Mouse (Mus musculus): ENCODE results near the gene Tmem9b.

Gene Tmem9b

DNA sequence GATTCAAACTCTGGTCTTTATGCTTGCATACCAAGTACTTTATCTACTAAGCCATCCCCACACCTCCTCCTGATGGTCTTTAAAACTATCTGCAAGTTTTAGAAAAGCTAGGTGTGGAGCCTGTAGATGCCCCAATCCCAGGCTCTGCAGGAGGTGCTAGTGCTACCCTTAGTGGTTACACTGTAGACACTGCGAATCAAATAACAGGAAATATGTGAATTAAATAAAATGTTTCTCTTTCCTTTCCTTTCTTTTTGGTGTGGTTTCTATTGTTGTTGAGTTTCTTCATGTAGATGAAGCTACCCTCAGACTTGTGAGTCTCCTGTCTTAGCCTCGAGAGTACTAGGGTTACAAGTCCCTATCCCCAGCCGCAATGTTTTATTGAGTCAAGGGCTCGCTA lies 11.0 kb downstream of the Tmem9b start:
- in situ Hi-C loops (cut with MboI; ENCODE audit: unreplicated experiment in 2 of 2) = loop anchor here in 1 of 2 experiments (25.0 kb wide), 1 partner anchor 804 kb away; the partner anchor contains the start of genes Eif3f and Nlrp10

- in situ Hi-C loops (cut with MboI; ENCODE audit: unreplicated experiment in 2 of 2) = loop anchor here in 1 of 2 experiments (25.0 kb wide), 1 partner anchor 804 kb away; the partner anchor contains the start of genes Eif3f and Nlrp10
Measured at GRCm38 (mm10) chr7:109741060-109741459, 11.6 kb downstream of the Tmem9b start.

GRCm38 (mm10) chr7:109739822-109740370 lies 12.8 kb downstream of the Tmem9b start:
- in situ Hi-C loops (cut with MboI; ENCODE audit: unreplicated experiment in 2 of 2) = loop anchor here in 1 of 2 experiments (25.0 kb wide), 1 partner anchor 803 kb away; the partner anchor contains the start of genes Eif3f and Nlrp10

DNA sequence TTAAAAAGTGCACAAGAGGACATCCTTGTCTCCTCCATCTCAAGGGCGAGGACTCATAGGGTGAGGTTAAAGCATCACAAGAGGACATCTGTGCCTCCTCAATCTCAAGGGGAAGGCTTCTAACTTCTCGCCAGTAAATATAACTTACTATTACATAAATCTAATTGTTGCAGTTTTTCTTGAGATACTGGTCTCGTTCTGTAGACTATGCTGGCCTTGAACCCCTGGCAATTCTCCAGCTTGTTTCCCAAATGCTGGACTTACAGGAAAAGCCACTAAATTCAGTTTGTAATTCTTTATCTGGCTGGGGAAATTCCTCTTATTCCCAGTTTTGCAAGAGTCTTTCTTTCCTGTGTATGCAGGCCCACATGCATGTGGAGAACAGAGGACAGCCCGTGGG lies 17.9 kb downstream of the Tmem9b start:
- in situ Hi-C loops (cut with MboI; ENCODE audit: unreplicated experiment in 2 of 2) = loop anchor here in 1 of 2 experiments (25.0 kb wide), 1 partner anchor 798 kb away; the partner anchor contains the start of genes Eif3f and Nlrp10

- in situ Hi-C loops (cut with MboI; ENCODE audit: unreplicated experiment in 2 of 2) = loop anchor here in 1 of 2 experiments (25.0 kb wide), 1 partner anchor 794 kb away; the partner anchor contains the start of genes Eif3f and Nlrp10
Measured at GRCm38 (mm10) chr7:109731626-109732025, 21.0 kb downstream of the Tmem9b start, which contains the start of gene Ascl3. TSS of gene Ascl3 (minus strand) at chr7:109731726.

DNA sequence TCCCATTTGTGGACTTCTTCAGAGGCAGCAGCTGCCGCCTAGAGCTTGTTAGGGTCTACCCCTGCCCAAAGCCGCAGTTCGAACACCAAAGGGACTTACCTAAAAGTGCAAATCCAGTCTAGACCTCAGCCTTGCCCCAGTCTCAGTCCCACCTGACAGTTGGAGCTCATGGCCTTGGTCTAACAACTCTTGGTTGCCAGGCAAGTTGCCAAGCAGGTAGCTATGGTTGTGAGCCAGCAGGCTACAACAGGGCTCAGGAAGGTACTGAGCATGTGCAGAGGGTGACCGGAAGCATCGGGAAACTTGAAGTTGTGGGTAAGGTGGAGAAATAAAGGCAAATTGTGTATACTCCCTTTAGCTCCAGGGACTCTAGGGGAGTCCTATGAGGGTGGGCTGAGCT lies 29.0 kb downstream of the Tmem9b start, which contains the start of gene BC051019:
TSS of gene BC051019 (minus strand) at position 154 of the 400 bp plus-strand sequence.
- in situ Hi-C loops (cut with MboI; ENCODE audit: unreplicated experiment in 2 of 2) = loop anchor here (25.0 kb wide), 3 partner anchors 539 to 1064 kb away; no protein-coding TSS in a partner anchor

GRCm38 (mm10) chr7:109723114-109723513 lies 29.6 kb downstream of the Tmem9b start:
- in situ Hi-C loops (cut with MboI; ENCODE audit: unreplicated experiment in 2 of 2) = loop anchor here (25.0 kb wide), 3 partner anchors 539 to 1064 kb away; no protein-coding TSS in a partner anchor

GRCm38 (mm10) chr7:109722618-109723017 lies 30.1 kb downstream of the Tmem9b start:
- in situ Hi-C loops (cut with MboI; ENCODE audit: unreplicated experiment in 2 of 2) = loop anchor here (25.0 kb wide), 3 partner anchors 540 to 1065 kb away; no protein-coding TSS in a partner anchor

DNA sequence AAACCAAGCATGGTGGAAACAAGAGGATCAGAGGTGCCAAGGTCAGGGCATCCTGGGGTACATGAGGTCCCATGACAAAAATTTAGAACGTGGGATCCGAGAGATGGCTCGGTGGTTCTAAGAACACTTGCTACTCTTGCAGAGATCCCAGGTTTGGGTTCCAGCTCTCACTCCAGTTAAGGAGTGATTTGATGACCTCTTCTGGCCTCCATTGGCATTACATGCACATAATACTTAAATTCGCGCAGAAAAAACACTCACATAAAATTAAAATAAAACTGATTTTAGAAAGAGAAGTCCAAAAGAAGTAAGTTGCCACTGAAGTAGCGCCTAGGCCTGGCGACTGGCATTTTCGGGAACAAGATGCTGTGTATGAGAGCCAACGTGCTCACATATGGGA lies 33.4 kb downstream of the Tmem9b start:
- in situ Hi-C loops (cut with MboI; ENCODE audit: unreplicated experiment in 2 of 2) = loop anchor here (25.0 kb wide), 3 partner anchors 543 to 1068 kb away; no protein-coding TSS in a partner anchor

GRCm38 (mm10) chr7:109713434-109713982 lies 39.2 kb downstream of the Tmem9b start:
- in situ Hi-C loops (cut with MboI; ENCODE audit: unreplicated experiment in 2 of 2) = loop anchor here (5.0 to 25.0 kb wide), 4 partner anchors 174 to 1074 kb away; no protein-coding TSS in a partner anchor

DNA sequence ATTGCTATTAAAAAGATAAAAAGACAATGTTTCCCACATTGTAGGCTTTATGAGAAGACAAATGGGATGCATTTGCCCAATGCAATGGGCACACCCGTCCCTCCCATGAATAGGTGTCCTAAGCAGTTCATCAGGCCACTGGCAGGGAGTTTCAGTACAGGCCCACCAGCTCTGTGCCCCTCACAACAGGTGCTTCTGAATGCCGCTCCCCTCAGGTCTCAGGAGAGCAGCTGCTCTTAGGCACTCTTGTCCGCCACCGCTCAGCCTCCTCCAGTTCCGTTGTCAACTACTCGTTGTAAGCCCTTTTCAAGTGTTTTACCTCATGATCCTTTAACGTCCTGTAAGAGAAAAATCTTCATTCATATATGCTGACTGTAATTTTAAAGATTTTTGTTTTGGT lies 40.5 kb downstream of the Tmem9b start:
- in situ Hi-C loops (cut with MboI; ENCODE audit: unreplicated experiment in 2 of 2) = loop anchor here (5.0 to 25.0 kb wide), 4 partner anchors 175 to 1075 kb away; no protein-coding TSS in a partner anchor

DNA sequence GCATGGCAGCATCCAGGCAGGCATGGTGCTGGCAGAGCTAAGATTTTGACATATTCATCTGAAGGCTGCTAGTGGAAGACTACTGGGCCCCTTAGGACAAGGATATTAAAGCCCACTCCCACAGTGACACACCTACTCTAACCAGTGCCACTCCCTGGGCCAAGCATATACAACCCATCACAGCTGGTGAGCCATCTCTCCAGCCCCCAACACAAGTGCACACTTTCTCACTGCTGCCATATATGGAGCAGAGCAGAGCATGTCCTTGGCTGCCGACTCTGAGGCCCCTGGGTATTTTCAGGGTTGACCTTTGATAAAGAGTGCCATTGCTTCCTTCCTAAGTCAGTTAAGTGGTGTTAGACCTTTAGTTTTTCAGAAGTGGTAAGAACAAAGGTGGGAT lies 42.6 kb downstream of the Tmem9b start:
- in situ Hi-C loops (cut with MboI; ENCODE audit: unreplicated experiment in 2 of 2) = loop anchor here (5.0 to 25.0 kb wide), 4 partner anchors 177 to 1077 kb away; no protein-coding TSS in a partner anchor

GRCm38 (mm10) chr7:109708961-109709382 lies 43.7 kb downstream of the Tmem9b start:
- in situ Hi-C loops (cut with MboI; ENCODE audit: unreplicated experiment in 2 of 2) = loop anchor here (5.0 to 25.0 kb wide), 9 partner anchors 98 to 1078 kb away; partner anchors contain the start of gene Adm (in 2 of the 2)

GRCm38 (mm10) chr7:109707023-109707785 lies 45.5 kb downstream of the Tmem9b start:
- in situ Hi-C loops (cut with MboI; ENCODE audit: unreplicated experiment in 2 of 2) = loop anchor here (5.0 to 25.0 kb wide), 9 partner anchors 100 to 1080 kb away; partner anchors contain the start of gene Adm (in 2 of the 2)

GRCm38 (mm10) chr7:109704461-109704860 lies 48.2 kb downstream of the Tmem9b start:
- in situ Hi-C loops (cut with MboI; ENCODE audit: unreplicated experiment in 2 of 2) = loop anchor here (10.0 to 25.0 kb wide), 5 partner anchors 380 to 1083 kb away; partner anchors contain the start of gene Adm (in 1 of the 2)

DNA sequence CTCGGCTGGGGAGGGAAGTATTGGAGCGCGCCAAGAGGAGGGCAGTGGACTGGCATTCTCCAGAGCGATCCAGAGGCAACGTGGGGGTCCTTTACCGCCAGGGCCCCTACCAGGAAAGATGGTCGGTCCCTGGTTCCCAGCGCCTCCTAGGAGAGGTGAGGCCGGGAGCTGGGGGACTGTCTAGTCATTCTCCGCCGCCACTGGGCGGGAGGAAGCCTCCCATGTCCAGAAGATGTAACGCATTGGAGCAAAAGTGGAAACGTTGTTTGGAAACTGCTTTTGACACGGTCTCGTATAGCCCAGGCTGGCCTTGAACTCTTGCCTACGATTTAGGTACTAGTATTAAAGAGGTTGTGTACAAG lies 48.7 kb downstream of the Tmem9b start:
- in situ Hi-C loops (cut with MboI; ENCODE audit: unreplicated experiment in 2 of 2) = loop anchor here (10.0 to 25.0 kb wide), 5 partner anchors 381 to 1083 kb away; partner anchors contain the start of gene Adm (in 1 of the 2)

- in situ Hi-C loops (cut with MboI; ENCODE audit: unreplicated experiment in 2 of 2) = loop anchor here (10.0 to 25.0 kb wide), 5 partner anchors 381 to 1084 kb away; partner anchors contain the start of gene Adm (in 1 of the 2)
Measured at GRCm38 (mm10) chr7:109703190-109704015, 49.3 kb downstream of the Tmem9b start, which contains the start of the genes St5 and Akip1. TSS of gene St5 (minus strand) at chr7:109703605. TSS of gene Akip1 (plus strand) at chr7:109703690.

DNA sequence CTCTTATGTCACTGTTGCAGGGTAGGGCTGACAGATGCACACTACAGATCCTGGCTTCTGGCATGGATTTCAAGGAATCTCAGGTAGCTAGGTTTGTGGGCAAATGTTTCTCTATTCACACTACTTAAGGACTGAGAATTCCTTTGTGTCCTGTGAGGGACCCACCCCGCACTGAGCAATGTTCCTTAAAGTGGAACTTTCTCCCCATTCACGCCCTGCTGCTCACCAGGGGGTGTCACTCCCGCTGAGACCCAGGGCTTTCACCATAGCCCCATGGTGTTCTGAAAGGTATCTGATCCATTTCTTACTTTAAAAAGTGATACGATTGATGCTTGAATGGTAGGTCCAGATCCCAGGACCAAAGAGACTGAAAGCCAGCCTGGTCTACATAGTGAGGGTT lies 50.0 kb downstream of the Tmem9b start:
- in situ Hi-C loops (cut with MboI; ENCODE audit: unreplicated experiment in 2 of 2) = loop anchor here (10.0 to 25.0 kb wide), 5 partner anchors 382 to 1085 kb away; partner anchors contain the start of gene Adm (in 1 of the 2)

DNA sequence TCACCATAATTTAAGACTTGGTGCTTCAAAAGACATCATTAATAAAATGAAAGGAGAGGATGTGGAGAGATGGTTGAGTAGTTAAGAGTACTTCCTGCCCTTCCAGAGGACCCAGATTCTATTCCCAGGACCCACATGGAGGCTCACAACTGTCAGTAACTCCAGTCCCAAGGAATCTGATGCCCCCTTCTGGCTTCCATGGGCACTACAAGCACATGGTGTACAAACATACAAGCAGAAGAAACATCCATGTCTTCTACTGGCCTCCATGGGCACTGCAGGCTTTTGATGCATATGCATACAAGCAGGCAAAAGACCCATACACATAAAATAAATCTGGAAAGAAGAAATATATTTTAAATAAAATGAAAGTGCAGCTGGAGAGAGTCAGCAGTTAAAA lies 52.5 kb downstream of the Tmem9b start:
- in situ Hi-C loops (cut with MboI; ENCODE audit: unreplicated experiment in 2 of 2) = loop anchor here (10.0 to 25.0 kb wide), 5 partner anchors 385 to 1087 kb away; partner anchors contain the start of gene Adm (in 1 of the 2)

Data from v-Abl transformed pro-B cells (cell line).